Mouse (Mus musculus) left cerebral cortex, postnatal 4 days (tissue): ENCODE results near the gene Rcsd1. TPM values are rescaled to one million over a fixed set of nuclear protein-coding genes. Genes with fewer than 3 reads are reported as not detected.

Source experiments
- DNase-seq: peaks from one replicate; pipeline ENCODE4 v3.0.0-alpha.2; 2022
- intact Hi-C: fragments of 180-260 bp; cut with DNase I; formaldehyde crosslinking; loops from one replicate; pipeline ENCODE4 v1.15.1; 2025
- total RNA-seq, 2 experiments: library from RNA; stranded (reverse); gene quantifications; 2 replicates each; pipeline ENCODE4 v1.2.3; 2021

Rcsd1 gene
- total RNA-seq, result 1 to 10 TPM; 5.3 to 5.4 TPM

GRCm38 (mm10) chr1:165709629-165710256, at the start of gene Rcsd1:
Gene Rcsd1, minus strand, starts transcription at chr1:165709757.
- intact Hi-C loops, result no loop called here

DNA sequence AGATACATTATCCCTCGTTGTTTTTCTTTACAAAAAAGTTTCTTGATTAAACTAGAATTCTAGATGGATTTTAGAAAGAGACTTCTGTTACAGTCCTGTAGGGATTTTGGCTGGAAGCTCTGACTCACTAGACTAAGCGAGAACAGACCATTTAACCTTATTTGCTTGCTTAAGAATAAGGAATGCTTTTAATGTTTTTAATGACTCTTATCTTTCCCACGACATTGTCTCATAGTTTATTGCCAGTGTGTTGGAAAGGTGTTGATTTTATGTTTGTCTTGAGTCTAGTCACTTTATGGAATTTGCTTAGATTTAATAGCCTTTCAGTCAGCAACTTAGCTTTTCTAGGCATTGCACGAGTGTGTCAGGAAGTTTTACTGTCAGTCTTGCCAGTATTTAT, 45.6 kb upstream of the Rcsd1 start:
- no peak for DNase-seq
- intact Hi-C loops, result no loop called here

More at GRCm38 (mm10) chr1:165709629-165710256, at the start of gene Rcsd1:
- no peak for DNase-seq

DNA sequence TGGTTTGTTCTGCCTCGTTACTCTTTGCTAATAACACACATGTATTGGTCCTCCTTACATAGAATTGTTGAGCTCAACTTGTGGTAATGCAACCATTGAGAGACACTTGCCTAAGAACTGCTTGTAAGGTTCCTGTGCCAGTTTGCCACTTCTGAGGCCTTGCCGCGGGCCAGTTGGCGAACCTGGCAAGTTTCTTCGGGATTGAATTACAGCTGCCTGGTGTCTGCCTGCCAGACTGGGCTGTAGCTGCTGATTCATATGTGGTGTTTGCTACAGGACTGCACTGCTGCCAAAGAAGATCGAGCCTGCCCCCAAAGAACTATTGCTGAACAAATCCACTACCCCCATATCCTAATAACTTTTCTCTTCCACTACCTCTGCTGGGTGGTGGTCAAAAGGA, 44.6 kb upstream of the Rcsd1 start:
- DNase-seq, result no peak
- intact Hi-C loops, result no loop called here

DNA sequence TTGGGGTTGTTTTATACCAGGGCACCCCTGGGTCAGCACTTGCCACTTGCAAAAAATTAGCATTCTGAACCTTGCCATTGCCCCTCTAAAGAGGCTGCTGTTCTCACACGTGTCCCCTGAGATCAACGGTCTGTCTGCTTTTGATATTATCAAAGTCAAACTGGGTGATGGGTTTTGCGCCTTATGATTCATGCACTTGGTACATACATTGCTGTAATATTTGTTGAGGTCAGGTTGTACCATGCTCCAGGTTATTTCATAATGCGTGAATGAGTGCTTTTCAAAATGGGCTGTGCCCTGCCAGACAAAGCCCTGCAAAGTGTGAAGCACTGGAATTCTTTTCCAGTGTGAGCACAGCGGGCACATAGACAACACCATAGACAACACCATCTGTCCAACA, 42.3 kb upstream of the Rcsd1 start:
- intact Hi-C loops, result no loop called here
- DNase-seq, result no peak

DNA sequence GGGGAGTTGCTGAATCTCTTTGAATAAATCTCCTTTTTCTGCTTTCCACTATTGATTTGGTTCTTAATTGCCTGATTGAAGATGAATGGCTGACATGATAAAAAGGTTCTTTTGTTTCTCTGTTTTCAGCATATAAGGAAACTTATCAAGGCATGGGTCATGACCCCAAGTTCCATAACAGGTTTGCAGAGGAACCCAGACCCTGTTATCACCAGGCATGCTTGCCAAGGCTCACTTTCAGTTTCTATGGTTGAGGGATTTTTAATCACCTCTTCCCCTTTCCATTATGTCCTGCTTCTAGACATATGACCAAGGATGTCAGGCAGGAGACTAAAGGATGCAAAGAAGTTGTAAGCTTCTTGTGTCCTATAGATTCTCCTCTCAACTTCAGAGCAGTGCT, 41.6 kb upstream of the Rcsd1 start:
- intact Hi-C loops, result no loop called here
- no peak for DNase-seq

DNA sequence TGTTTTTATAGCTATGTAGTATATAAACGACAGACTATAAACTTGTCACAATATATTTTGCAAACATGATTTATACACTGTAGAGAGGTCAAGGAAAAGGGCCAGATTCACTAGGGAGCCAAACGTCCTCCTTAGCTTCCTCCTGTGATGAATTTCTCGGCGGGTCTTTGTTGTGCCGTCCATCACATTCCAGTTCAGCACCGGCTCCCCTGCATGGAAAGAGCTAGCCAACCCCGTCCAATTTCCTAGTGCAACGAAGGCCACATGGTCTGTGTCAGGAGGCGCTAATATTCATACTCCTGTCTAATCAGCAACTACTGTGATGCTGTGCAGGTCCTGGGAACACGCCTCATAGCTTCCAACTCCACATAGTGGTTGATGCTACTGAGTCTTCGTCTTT, 38.5 kb upstream of the Rcsd1 start:
- DNase-seq, result no peak
- intact Hi-C loops, result no loop called here

DNA sequence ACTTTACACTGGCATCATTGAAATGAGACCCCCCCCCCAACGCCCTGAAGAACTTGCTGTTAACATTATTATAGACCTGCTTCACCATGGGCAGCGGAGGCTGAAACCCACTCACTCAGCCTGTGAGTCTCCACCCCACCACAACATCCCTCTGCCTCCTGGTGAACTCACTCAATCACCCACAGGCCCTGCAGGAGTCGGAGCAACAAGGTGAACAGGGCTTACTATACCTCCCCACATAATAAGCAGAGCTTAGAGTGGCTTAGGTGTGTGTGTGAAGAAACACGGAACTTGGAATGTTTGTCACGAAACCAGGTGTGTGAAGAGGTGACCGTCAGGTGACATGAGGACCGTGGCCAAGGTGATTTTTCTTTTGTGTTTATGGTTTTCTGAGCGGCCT, 32.4 kb upstream of the Rcsd1 start:
- DNase-seq, result no peak
- intact Hi-C loops, result no loop called here

DNA sequence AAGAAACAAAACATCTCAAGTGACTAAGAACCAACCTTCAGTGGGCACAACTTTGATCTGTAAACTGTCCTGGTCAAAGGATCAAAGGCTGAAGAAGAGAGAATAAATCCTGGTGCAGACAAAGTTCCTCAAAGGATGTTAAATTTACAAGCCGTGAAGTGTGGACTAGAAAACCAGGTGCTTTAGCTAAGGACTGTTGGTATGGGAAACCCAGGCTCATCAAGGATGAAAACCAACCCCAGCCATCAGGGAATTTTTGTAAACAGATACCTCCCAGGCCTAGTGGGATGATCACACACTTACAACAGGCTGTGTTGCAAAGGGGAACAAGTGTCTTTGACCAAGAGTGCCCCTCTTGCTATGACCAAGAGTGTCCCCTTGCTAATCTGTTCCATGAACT, 29.4 kb upstream of the Rcsd1 start:
- intact Hi-C loops, result no loop called here
- no peak for DNase-seq

DNA sequence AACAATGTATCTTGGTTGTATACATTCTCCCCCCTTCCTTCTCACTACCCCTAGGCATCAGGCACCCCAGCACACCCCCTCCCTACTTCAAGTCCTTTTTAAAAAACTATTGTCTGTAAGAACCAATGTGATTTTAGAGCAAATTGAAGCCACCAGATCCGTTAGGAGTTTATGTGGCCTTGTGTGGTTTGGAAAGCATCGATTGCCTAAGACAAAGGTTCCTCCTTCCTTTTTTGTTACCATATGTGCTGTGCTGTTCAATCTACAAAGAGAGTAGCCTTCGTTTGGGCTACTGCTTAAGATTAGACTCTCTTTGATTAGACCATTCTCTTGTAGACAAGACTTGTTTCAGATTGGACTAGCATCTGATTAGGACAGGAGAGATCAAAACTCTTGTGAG, 28.3 kb upstream of the Rcsd1 start:
- DNase-seq, result no peak
- intact Hi-C loops, result loop anchor here (2.0 kb wide), 1 partner anchor 77 kb away; no protein-coding TSS in a partner anchor

- intact Hi-C loops, result loop anchor here (2.0 kb wide), 1 partner anchor 77 kb away; no protein-coding TSS in a partner anchor
- no peak for DNase-seq
Measured at GRCm38 (mm10) chr1:165737451-165737850, 27.9 kb upstream of the Rcsd1 start.

- intact Hi-C loops, result loop anchor here (2.0 kb wide), 1 partner anchor 75 kb away; no protein-coding TSS in a partner anchor
- DNase-seq, result peak; percentile 87
Measured at GRCm38 (mm10) chr1:165735826-165736818, 26.6 kb upstream of the Rcsd1 start.

GRCm38 (mm10) chr1:165734840-165735239, 25.3 kb upstream of the Rcsd1 start:
- DNase-seq, result no peak
- intact Hi-C loops, result no loop called here

DNA sequence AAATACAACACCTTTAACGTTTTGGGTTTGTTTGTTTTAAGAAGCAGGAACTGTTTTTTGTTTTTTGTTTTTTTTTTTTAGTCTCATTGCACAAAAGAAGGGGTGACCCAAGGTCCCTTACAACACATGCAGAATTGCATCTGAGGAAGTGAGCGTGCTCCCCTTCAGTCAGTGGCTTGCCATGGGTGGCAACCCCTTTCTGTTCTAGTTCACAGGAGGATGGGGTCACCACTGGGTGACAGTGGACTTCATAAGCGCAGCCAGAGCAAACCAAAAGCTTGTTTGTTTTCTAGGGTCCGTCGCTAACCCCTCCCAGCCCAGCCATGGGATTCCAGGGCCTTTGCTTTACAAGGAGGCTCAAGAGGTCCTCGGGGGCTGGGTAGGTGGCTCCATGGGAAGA, 22.0 kb upstream of the Rcsd1 start:
- intact Hi-C loops, result no loop called here
- no peak for DNase-seq

- DNase-seq, result no peak
- intact Hi-C loops, result no loop called here
Measured at GRCm38 (mm10) chr1:165730129-165730528, 20.6 kb upstream of the Rcsd1 start.

DNA sequence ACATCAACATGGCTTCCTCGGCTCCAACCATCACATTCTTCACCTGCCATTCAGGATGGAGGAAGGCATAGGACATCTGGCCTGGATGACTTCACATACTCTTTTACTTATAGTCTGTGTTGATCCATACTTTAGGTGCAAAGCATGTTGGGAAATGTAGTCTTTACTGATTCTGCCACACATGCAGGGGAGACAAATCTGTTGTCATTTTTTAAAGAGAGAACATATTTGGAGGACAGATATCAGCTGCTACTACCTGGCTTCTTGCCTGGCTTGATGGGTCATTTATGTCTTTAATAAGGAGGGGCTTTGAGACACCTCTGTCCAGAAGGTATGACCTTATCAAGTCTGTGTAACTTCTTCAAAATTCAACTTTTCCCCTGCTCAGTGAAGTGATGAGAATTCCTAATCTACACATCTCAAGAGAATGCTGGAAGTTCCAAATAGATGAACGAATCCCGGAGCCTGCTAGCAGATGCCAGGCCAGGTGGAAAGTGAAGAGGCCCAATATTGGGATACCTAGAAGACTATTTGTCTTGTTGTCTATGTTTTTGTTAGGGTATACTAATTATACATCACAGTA, 18.6 kb upstream of the Rcsd1 start:
- no peak for DNase-seq
- intact Hi-C loops, result no loop called here

- no peak for DNase-seq
- intact Hi-C loops, result no loop called here
Measured at GRCm38 (mm10) chr1:165726986-165727385, 17.4 kb upstream of the Rcsd1 start.

DNA sequence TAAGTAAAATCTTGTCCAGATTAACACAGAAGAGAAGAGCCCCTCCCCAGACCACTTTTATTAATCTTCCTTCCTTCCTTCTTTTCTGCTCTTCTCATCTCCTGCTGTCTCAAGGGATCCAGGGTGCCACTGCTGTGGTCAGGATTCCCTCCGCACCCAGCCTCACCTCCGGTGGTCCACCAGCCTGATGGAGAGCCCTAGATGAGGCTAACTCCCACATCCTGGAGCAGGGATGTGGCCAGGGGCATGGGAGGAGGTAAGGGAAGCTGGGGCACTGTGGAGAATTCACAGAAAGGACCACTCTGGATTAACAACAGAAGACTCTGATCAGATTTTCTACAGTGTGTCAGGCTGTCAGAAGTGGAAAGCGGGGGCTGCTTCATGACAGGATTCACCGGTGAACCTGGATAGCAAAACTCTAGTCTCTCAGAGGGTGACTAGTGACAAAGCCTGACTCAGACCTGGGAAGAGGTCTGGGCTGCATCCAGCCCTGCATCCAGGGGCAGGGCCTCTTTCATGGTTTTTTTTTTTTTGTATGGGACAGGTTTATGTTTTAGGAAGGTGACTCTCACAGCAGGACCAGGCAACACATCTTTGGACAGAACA, 15.6 kb upstream of the Rcsd1 start:
- intact Hi-C loops, result no loop called here
- DNase-seq, result no peak

DNA sequence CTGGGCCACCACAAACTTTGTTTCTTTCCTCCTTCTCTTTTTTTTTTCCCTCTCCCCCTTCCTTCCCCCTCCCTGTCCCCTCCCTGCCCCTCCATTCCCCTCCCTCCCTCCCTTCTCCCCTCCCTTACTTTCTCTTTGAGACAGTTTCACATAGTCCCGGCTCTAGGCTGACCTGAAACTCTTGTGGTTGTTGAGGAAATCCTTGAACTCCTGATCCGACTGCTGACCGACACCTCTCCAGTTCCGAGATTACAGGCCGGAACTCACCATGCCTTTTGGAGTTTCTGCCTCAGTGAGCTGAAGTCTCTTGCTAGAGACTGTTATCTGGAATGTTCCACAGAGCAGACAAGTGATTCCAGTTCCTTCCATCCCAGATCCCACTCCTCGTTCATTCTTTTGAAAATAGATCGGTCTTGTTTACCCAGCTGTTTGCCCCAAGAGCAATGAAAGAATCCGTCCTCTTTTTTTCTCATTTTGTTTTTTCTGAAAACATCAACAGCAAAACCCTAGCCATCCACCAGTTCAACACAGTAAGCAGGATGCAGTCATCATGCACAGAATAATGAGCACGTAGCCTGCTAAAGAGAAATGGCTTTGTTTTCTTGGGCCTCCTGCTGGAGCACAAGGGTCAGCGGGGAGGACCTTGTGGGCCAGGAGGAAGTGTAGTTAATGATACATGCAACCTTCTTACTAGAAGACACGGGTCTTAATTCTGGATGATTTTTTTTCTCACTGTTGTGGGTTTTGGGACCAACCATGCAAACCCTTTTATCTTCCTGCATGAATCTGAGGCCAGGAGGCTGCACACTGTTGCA, 14.9 kb upstream of the Rcsd1 start:
- no peak for DNase-seq
- intact Hi-C loops, result no loop called here

- no peak for DNase-seq
- intact Hi-C loops, result no loop called here
Measured at GRCm38 (mm10) chr1:165722531-165723123, 13.1 kb upstream of the Rcsd1 start.
